ENCODE assay signal across 9 mouse cellular contexts in genomic region chr4:132352739-132353138, GRCm38 (mm10). TPM values are rescaled to one million over a fixed set of nuclear protein-coding genes. Genes with fewer than 3 reads are reported as not detected.
DNase-seq lines count a peak whose midpoint lies in the region; ATAC-seq and TF ChIP-seq lines count a peak whose summit lies in the region.
"Had no signal": no experiment of that assay in that cellular context is flagged by ENCODE, and none has a peak within 500 bp of the region (broad histone marks: within the 10 kb centered on the region; RNA-seq: fewer than 3 reads in every experiment).

No protein-coding gene starts in this region.

- H3K4me2 ChIP-seq in forebrain, embryonic 12.5 days, result peak overlapping the region; percentile 89
- H3K4me2 ChIP-seq in intestine, embryonic 15.5 days (replicated peaks), result peak overlapping the region; percentile 62
- peak overlapping the region; percentile 78 for H3K4me2 ChIP-seq in lung, embryonic 16.5 days (ENCODE audit: low read depth, low read length)
- H3K4me2 ChIP-seq in stomach, postnatal 0 days (replicated peaks; ENCODE audit: low read depth), result peak overlapping the region; percentile 76

- H3K27me3 ChIP-seq in ES-Bruce4 (ENCODE audit: control insufficient read depth, insufficient read depth, low read length, poor library complexity, severe bottlenecking), result no peaks in the 10 kb centered on the region
- H3K27me3 ChIP-seq in forebrain, embryonic 12.5 days, result no peaks in the 10 kb centered on the region
- no peaks in the 10 kb centered on the region for H3K27me3 ChIP-seq in intestine, embryonic 15.5 days (replicated peaks)
- no peaks in the 10 kb centered on the region for H3K27me3 ChIP-seq in lung, embryonic 16.5 days (ENCODE audit: control insufficient read depth, insufficient read depth, low read depth, low read length)
- no peaks in the 10 kb centered on the region for H3K27me3 ChIP-seq in stomach, postnatal 0 days (ENCODE audit: control insufficient read depth, insufficient read depth, low read length)
- H3K27me3 ChIP-seq: Patski had no signal

- under 1% methylated on average over 14 of the region's 14 CpGs for WGBS in forebrain, embryonic 12.5 days
- under 1% methylated on average over 14 of the region's 14 CpGs for WGBS in intestine, embryonic 15.5 days
- WGBS in lung, embryonic 16.5 days, result under 1% methylated on average over 14 of the region's 14 CpGs
- under 1% methylated on average over 14 of the region's 14 CpGs for WGBS in stomach, postnatal 0 days

- peak overlapping the region; percentile 100 for H3K9ac ChIP-seq in ES-Bruce4 (ENCODE audit: low read depth, poor library complexity, severe bottlenecking)
- H3K9ac ChIP-seq in forebrain, embryonic 12.5 days, result peak overlapping the region; percentile 84
- H3K9ac ChIP-seq in intestine, embryonic 15.5 days, result peak overlapping the region; percentile 89
- peak overlapping the region; percentile 94 for H3K9ac ChIP-seq in lung, embryonic 16.5 days (ENCODE audit: low read length)
- H3K9ac ChIP-seq in stomach, postnatal 0 days (ENCODE audit: low read length), result peak overlapping the region; percentile 77

- no peak for TF ChIP-seq EP300 in ES-Bruce4 (IDR thresholded peaks at IDR 0.05; ENCODE audit: insufficient read depth, low read depth, low read length)
- no peak for TF ChIP-seq EP300 in stomach, postnatal 0 days (optimal IDR thresholded peaks at IDR 0.05)

- ATAC-seq in forebrain, embryonic 12.5 days (ENCODE audit: low FRiP score), result no peak
- no peak for ATAC-seq in intestine, embryonic 15.5 days
- peak; percentile 21; the same call in 1 of the 2 replicates for ATAC-seq in lung, embryonic 16.5 days (ENCODE audit: low read depth)
- ATAC-seq in stomach, postnatal 0 days (ENCODE audit: low FRiP score, low TSS enrichment), result no peak

- no peaks in the 10 kb centered on the region for H3K9me3 ChIP-seq in ES-Bruce4 (replicated peaks; ENCODE audit: control insufficient read depth, insufficient read depth, low read length, poor library complexity, severe bottlenecking)
- no peaks in the 10 kb centered on the region for H3K9me3 ChIP-seq in forebrain, embryonic 12.5 days
- no peaks in the 10 kb centered on the region for H3K9me3 ChIP-seq in intestine, embryonic 15.5 days
- no peaks in the 10 kb centered on the region for H3K9me3 ChIP-seq in lung, embryonic 16.5 days (ENCODE audit: control insufficient read depth, low read length)
- H3K9me3 ChIP-seq in stomach, postnatal 0 days (ENCODE audit: control insufficient read depth, low read length), result no peaks in the 10 kb centered on the region

- TF ChIP-seq CTCF in ES-Bruce4 (IDR thresholded peaks at IDR 0.05; ENCODE audit: low read depth, low read length), result no peak
- no peak for TF ChIP-seq CTCF in stomach, postnatal 0 days (IDR thresholded peaks at IDR 0.05; ENCODE audit: low read depth)

- peak overlapping the region; percentile 99 for H3K27ac ChIP-seq in ES-Bruce4 (ENCODE audit: insufficient read depth, low read length)
- H3K27ac ChIP-seq in forebrain, embryonic 12.5 days, result peak overlapping the region; percentile 91
- H3K27ac ChIP-seq in intestine, embryonic 15.5 days, result peak overlapping the region; percentile 95
- H3K27ac ChIP-seq in lung, embryonic 16.5 days (ENCODE audit: low read length), result peak overlapping the region; percentile 97
- H3K27ac ChIP-seq in stomach, postnatal 0 days (replicated peaks), result peak overlapping the region; percentile 95

- H3K36me3 ChIP-seq in ES-Bruce4 (ENCODE audit: control insufficient read depth, insufficient read depth, low read length, poor library complexity, severe bottlenecking), result peaks cover 31% of the 10 kb centered on the region
- peaks cover 38% of the 10 kb centered on the region for H3K36me3 ChIP-seq in forebrain, embryonic 12.5 days (replicated peaks)
- H3K36me3 ChIP-seq in intestine, embryonic 15.5 days, result peaks cover 10% of the 10 kb centered on the region
- H3K36me3 ChIP-seq in lung, embryonic 16.5 days (ENCODE audit: control insufficient read depth, insufficient read depth, low read length), result peaks cover 17% of the 10 kb centered on the region
- H3K36me3 ChIP-seq in stomach, postnatal 0 days (ENCODE audit: control insufficient read depth, insufficient read depth, low read length), result peaks cover 6% of the 10 kb centered on the region

- H3K4me3 ChIP-seq in ES-Bruce4 (ENCODE audit: low read depth, low read length), result peak overlapping the region; percentile 76
- H3K4me3 ChIP-seq in forebrain, embryonic 12.5 days (replicated peaks), result peak overlapping the region; percentile 78
- peak overlapping the region; percentile 70 for H3K4me3 ChIP-seq in intestine, embryonic 15.5 days (replicated peaks)
- peak overlapping the region; percentile 92 for H3K4me3 ChIP-seq in lung, embryonic 16.5 days (ENCODE audit: low read length)
- peak overlapping the region; percentile 68 for H3K4me3 ChIP-seq in stomach, postnatal 0 days (ENCODE audit: low read depth, low read length)

- no peak for TF ChIP-seq POLR2A in ES-Bruce4 (IDR thresholded peaks at IDR 0.05; ENCODE audit: insufficient read depth, low read length)

- peak; percentile 19 for DNase-seq in embryo, embryonic 9.5 days (ENCODE audit: extremely low spot score)
- DNase-seq in embryo, embryonic 11 days, result no peak
- peak; percentile 31 for DNase-seq in stomach, postnatal 0 days (ENCODE audit: low spot score)
- DNase-seq in urinary bladder, postnatal 10 days (ENCODE audit: low spot score), result no peak

- H3K4me1 ChIP-seq in ES-Bruce4 (ENCODE audit: control insufficient read depth, insufficient read depth, low read length), result peaks cover 2% of the 10 kb centered on the region
- H3K4me1 ChIP-seq in forebrain, embryonic 12.5 days, result peaks cover 19% of the 10 kb centered on the region
- peaks cover 10% of the 10 kb centered on the region for H3K4me1 ChIP-seq in intestine, embryonic 15.5 days (replicated peaks)
- peaks cover 10% of the 10 kb centered on the region; the same call in 1 of the 2 replicates for H3K4me1 ChIP-seq in lung, embryonic 16.5 days (replicated peaks; ENCODE audit: control insufficient read depth, insufficient read depth, low read length)
- no peaks in the 10 kb centered on the region for H3K4me1 ChIP-seq in stomach, postnatal 0 days (replicated peaks; ENCODE audit: control insufficient read depth, insufficient read depth)

RNA-seq across cellular contexts. Expression of gene Rcc1, which starts 0.7 kb away (rescaled TPM):
- polyA plus RNA-seq in ES-Bruce4 (2011; ENCODE audit: insufficient read depth, insufficient read length, low read depth, missing spikeins), result 78.8 and 83.1 TPM in 2 replicates
- 103 and 109 TPM in 2 replicates for polyA plus RNA-seq in forebrain, embryonic 12.5 days (2016; fragmentation: Nextera tagmentation; extraction: Ambion mirVana)
- polyA plus RNA-seq in intestine, embryonic 15.5 days (2015; fragmentation: Nextera tagmentation; extraction: Ambion mirVana), result 90.5 and 90.9 TPM in 2 replicates
- 73.0 and 73.9 TPM in 2 replicates for polyA plus RNA-seq in lung, embryonic 16.5 days (2015; fragmentation: Nextera tagmentation; extraction: Ambion mirVana)
- 23.4 and 25.2 TPM in 2 replicates for polyA plus RNA-seq in stomach, postnatal 0 days (2015; fragmentation: Nextera tagmentation; extraction: Ambion mirVana)

RNA-seq across cellular contexts. Expression of gene Trnau1ap, which starts 23.4 kb away (rescaled TPM):
- polyA plus RNA-seq in ES-Bruce4 (2011; ENCODE audit: insufficient read depth, insufficient read length, low read depth, missing spikeins), result 35.2 and 36.1 TPM in 2 replicates
- 77.8 and 88.3 TPM in 2 replicates for polyA plus RNA-seq in forebrain, embryonic 12.5 days (2016; fragmentation: Nextera tagmentation; extraction: Ambion mirVana)
- 74.5 and 82.9 TPM in 2 replicates for polyA plus RNA-seq in intestine, embryonic 15.5 days (2015; fragmentation: Nextera tagmentation; extraction: Ambion mirVana)
- polyA plus RNA-seq in lung, embryonic 16.5 days (2015; fragmentation: Nextera tagmentation; extraction: Ambion mirVana), result 67.0 TPM in 2 replicates
- 45.5 and 45.7 TPM in 2 replicates for polyA plus RNA-seq in stomach, postnatal 0 days (2015; fragmentation: Nextera tagmentation; extraction: Ambion mirVana)

RNA-seq across cellular contexts. Expression of gene Rab42, which starts 49.6 kb away (rescaled TPM):
- polyA plus RNA-seq in ES-Bruce4 (2011; ENCODE audit: insufficient read depth, insufficient read length, low read depth, missing spikeins), result 0.90 TPM in 1 of 2 replicates, not detected in the other
- 0.78 and 0.82 TPM in 2 replicates for polyA plus RNA-seq in forebrain, embryonic 12.5 days (2016; fragmentation: Nextera tagmentation; extraction: Ambion mirVana)
- 3.6 and 3.9 TPM in 2 replicates for polyA plus RNA-seq in intestine, embryonic 15.5 days (2015; fragmentation: Nextera tagmentation; extraction: Ambion mirVana)
- polyA plus RNA-seq in lung, embryonic 16.5 days (2015; fragmentation: Nextera tagmentation; extraction: Ambion mirVana), result 2.1 and 2.5 TPM in 2 replicates
- 2.3 and 2.6 TPM in 2 replicates for polyA plus RNA-seq in stomach, postnatal 0 days (2015; fragmentation: Nextera tagmentation; extraction: Ambion mirVana)
- polyA plus RNA-seq: Patski had no signal

Comparison
In these comparisons a context has a peak if more than half of its experiments do, and no peak if none do; other contexts are left out.
1. DNase-seq: peak in embryo, embryonic 9.5 days (single experiment) and stomach, postnatal 0 days (single experiment); none in embryo, embryonic 11 days (single experiment) and urinary bladder, postnatal 10 days (single experiment).
2. Peak in every context shown above with its lines, with median percentiles within 50 percentile points of each other: H3K27ac ChIP-seq, H3K4me3 ChIP-seq, H3K9ac ChIP-seq and H3K4me2 ChIP-seq.